Mouse (Mus musculus): ENCODE results near the gene Nt5dc1. TPM values are rescaled to one million over a fixed set of nuclear protein-coding genes. Genes with fewer than 3 reads are reported as not detected.

The Nt5dc1 gene
- polyA plus RNA-seq, 1 experiment: 19.4 TPM

GRCm38 (mm10) chr10:34363756-34364155 lies 54.6 kb downstream of the Nt5dc1 start:
- Histone ChIP-seq H3K36me3 (ENCODE audit: control insufficient read depth, insufficient read depth, low read length, poor library complexity, severe bottlenecking) (no peaks in the 10 kb centered on the region), H3K9ac (ENCODE audit: low read depth, poor library complexity, severe bottlenecking) (no peak overlapping the region), H3K4me3 (ENCODE audit: low read depth, low read length) (no peak overlapping the region), H3K9me3 (replicated peaks; ENCODE audit: control insufficient read depth, insufficient read depth, low read length, poor library complexity, severe bottlenecking) (no peaks in the 10 kb centered on the region), H3K27me3 (ENCODE audit: control insufficient read depth, insufficient read depth, low read length, poor library complexity, severe bottlenecking) (no peaks in the 10 kb centered on the region), H3K4me1 (ENCODE audit: control insufficient read depth, insufficient read depth, low read length) (no peaks in the 10 kb centered on the region), H3K27ac (ENCODE audit: insufficient read depth, low read length) (no peak overlapping the region)
- TF ChIP-seq CTCF (IDR thresholded peaks at IDR 0.05; ENCODE audit: low read depth, low read length): no peak
- TF ChIP-seq POLR2A (IDR thresholded peaks at IDR 0.05; ENCODE audit: insufficient read depth, low read length): no peak
- TF ChIP-seq EP300 (IDR thresholded peaks at IDR 0.05; ENCODE audit: insufficient read depth, low read depth, low read length): no peak

- Histone ChIP-seq H3K9ac (ENCODE audit: low read depth, poor library complexity, severe bottlenecking) (no peak overlapping the region), H3K27me3 (ENCODE audit: control insufficient read depth, insufficient read depth, low read length, poor library complexity, severe bottlenecking) (no peaks in the 10 kb centered on the region), H3K36me3 (ENCODE audit: control insufficient read depth, insufficient read depth, low read length, poor library complexity, severe bottlenecking) (no peaks in the 10 kb centered on the region), H3K4me1 (ENCODE audit: control insufficient read depth, insufficient read depth, low read length) (no peaks in the 10 kb centered on the region), H3K9me3 (replicated peaks; ENCODE audit: control insufficient read depth, insufficient read depth, low read length, poor library complexity, severe bottlenecking) (no peaks in the 10 kb centered on the region), H3K4me3 (ENCODE audit: low read depth, low read length) (no peak overlapping the region), H3K27ac (ENCODE audit: insufficient read depth, low read length) (no peak overlapping the region)
- no peak for TF ChIP-seq EP300 (IDR thresholded peaks at IDR 0.05; ENCODE audit: insufficient read depth, low read depth, low read length)
- TF ChIP-seq CTCF (IDR thresholded peaks at IDR 0.05; ENCODE audit: low read depth, low read length): no peak
- TF ChIP-seq POLR2A (IDR thresholded peaks at IDR 0.05; ENCODE audit: insufficient read depth, low read length): no peak
Observed at GRCm38 (mm10) chr10:34358263-34358662, 60.1 kb downstream of the Nt5dc1 start.

DNA sequence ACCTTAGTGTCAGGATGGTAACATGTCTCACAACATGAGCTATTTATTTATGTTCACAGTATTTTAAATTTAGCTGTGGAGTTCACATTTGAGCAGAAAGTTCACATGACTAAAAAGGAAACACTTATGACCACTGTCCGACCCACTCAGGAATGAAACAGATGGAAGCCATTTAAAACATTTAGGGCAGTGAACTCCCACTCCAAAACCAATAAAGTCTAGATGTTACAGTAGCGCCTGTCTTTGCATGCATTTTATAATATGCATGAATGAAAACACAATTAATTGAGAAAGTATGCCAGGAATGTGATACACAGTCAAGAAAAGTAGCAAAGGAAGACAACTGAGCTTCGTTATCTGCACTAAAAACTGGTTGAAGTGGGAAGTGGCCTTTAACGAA lies 66.2 kb downstream of the Nt5dc1 start:
- no peaks in the 10 kb centered on the region for H3K4me1 ChIP-seq (ENCODE audit: control insufficient read depth, insufficient read depth, low read length)
- no peak overlapping the region for H3K4me3 ChIP-seq (ENCODE audit: low read depth, low read length)
- H3K27ac ChIP-seq (ENCODE audit: insufficient read depth, low read length): no peak overlapping the region
- no peaks in the 10 kb centered on the region for H3K36me3 ChIP-seq (ENCODE audit: control insufficient read depth, insufficient read depth, low read length, poor library complexity, severe bottlenecking)
- H3K27me3 ChIP-seq (ENCODE audit: control insufficient read depth, insufficient read depth, low read length, poor library complexity, severe bottlenecking): no peaks in the 10 kb centered on the region
- no peak overlapping the region for H3K9ac ChIP-seq (ENCODE audit: low read depth, poor library complexity, severe bottlenecking)
- no peaks in the 10 kb centered on the region for H3K9me3 ChIP-seq (replicated peaks; ENCODE audit: control insufficient read depth, insufficient read depth, low read length, poor library complexity, severe bottlenecking)
- TF ChIP-seq EP300 (IDR thresholded peaks at IDR 0.05; ENCODE audit: insufficient read depth, low read depth, low read length) (no peak), POLR2A (IDR thresholded peaks at IDR 0.05; ENCODE audit: insufficient read depth, low read length) (no peak), CTCF (IDR thresholded peaks at IDR 0.05; ENCODE audit: low read depth, low read length) (no peak)

DNA sequence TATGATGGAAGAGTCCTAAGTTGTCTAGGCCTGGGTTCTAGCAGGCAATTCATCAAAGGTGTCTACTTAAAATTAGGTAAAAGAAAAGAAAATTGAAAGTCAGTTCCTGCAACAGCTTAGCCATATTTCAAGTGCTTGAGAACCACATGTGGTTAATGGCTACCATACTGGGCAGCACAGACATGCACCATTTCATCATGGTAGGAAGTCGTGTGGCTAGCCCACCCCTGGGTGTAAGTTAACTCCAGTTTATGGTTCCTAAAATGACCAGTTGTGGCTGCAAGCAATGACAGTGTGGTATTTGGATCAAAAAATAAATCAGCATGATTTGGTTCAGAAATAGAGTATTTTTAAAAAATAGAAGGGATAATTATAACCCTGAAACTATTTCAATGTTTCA lies 76.5 kb downstream of the Nt5dc1 start:
- Histone ChIP-seq H3K27me3 (ENCODE audit: control insufficient read depth, insufficient read depth, low read length, poor library complexity, severe bottlenecking) (no peaks in the 10 kb centered on the region), H3K27ac (ENCODE audit: insufficient read depth, low read length) (no peak overlapping the region), H3K4me3 (ENCODE audit: low read depth, low read length) (no peak overlapping the region), H3K36me3 (ENCODE audit: control insufficient read depth, insufficient read depth, low read length, poor library complexity, severe bottlenecking) (no peaks in the 10 kb centered on the region), H3K9ac (ENCODE audit: low read depth, poor library complexity, severe bottlenecking) (no peak overlapping the region), H3K9me3 (replicated peaks; ENCODE audit: control insufficient read depth, insufficient read depth, low read length, poor library complexity, severe bottlenecking) (no peaks in the 10 kb centered on the region), H3K4me1 (ENCODE audit: control insufficient read depth, insufficient read depth, low read length) (no peaks in the 10 kb centered on the region)
- TF ChIP-seq CTCF (IDR thresholded peaks at IDR 0.05; ENCODE audit: low read depth, low read length) (no peak), POLR2A (IDR thresholded peaks at IDR 0.05; ENCODE audit: insufficient read depth, low read length) (no peak), EP300 (IDR thresholded peaks at IDR 0.05; ENCODE audit: insufficient read depth, low read depth, low read length) (no peak)

GRCm38 (mm10) chr10:34341014-34341413 lies 77.3 kb downstream of the Nt5dc1 start:
- H3K27ac ChIP-seq (ENCODE audit: insufficient read depth, low read length): no peak overlapping the region
- no peak overlapping the region for H3K4me3 ChIP-seq (ENCODE audit: low read depth, low read length)
- H3K36me3 ChIP-seq (ENCODE audit: control insufficient read depth, insufficient read depth, low read length, poor library complexity, severe bottlenecking): no peaks in the 10 kb centered on the region
- H3K9ac ChIP-seq (ENCODE audit: low read depth, poor library complexity, severe bottlenecking): no peak overlapping the region
- no peak for TF ChIP-seq CTCF (IDR thresholded peaks at IDR 0.05; ENCODE audit: low read depth, low read length)
- no peak for TF ChIP-seq EP300 (IDR thresholded peaks at IDR 0.05; ENCODE audit: insufficient read depth, low read depth, low read length)
- TF ChIP-seq POLR2A (IDR thresholded peaks at IDR 0.05; ENCODE audit: insufficient read depth, low read length): no peak
- H3K4me1 ChIP-seq (ENCODE audit: control insufficient read depth, insufficient read depth, low read length): no peaks in the 10 kb centered on the region
- no peaks in the 10 kb centered on the region for H3K9me3 ChIP-seq (replicated peaks; ENCODE audit: control insufficient read depth, insufficient read depth, low read length, poor library complexity, severe bottlenecking)
- H3K27me3 ChIP-seq (ENCODE audit: control insufficient read depth, insufficient read depth, low read length, poor library complexity, severe bottlenecking): no peaks in the 10 kb centered on the region

- no peak overlapping the region for H3K4me3 ChIP-seq (ENCODE audit: low read depth, low read length)
- H3K9ac ChIP-seq (ENCODE audit: low read depth, poor library complexity, severe bottlenecking): no peak overlapping the region
- no peak overlapping the region for H3K27ac ChIP-seq (ENCODE audit: insufficient read depth, low read length)
- H3K9me3 ChIP-seq (replicated peaks; ENCODE audit: control insufficient read depth, insufficient read depth, low read length, poor library complexity, severe bottlenecking): no peaks in the 10 kb centered on the region
- H3K27me3 ChIP-seq (ENCODE audit: control insufficient read depth, insufficient read depth, low read length, poor library complexity, severe bottlenecking): no peaks in the 10 kb centered on the region
- TF ChIP-seq CTCF (IDR thresholded peaks at IDR 0.05; ENCODE audit: low read depth, low read length): peak; percentile 71
- TF ChIP-seq EP300 (IDR thresholded peaks at IDR 0.05; ENCODE audit: insufficient read depth, low read depth, low read length): no peak
- TF ChIP-seq POLR2A (IDR thresholded peaks at IDR 0.05; ENCODE audit: insufficient read depth, low read length): no peak
- no peaks in the 10 kb centered on the region for H3K36me3 ChIP-seq (ENCODE audit: control insufficient read depth, insufficient read depth, low read length, poor library complexity, severe bottlenecking)
- no peaks in the 10 kb centered on the region for H3K4me1 ChIP-seq (ENCODE audit: control insufficient read depth, insufficient read depth, low read length)
Observed at GRCm38 (mm10) chr10:34328310-34328709, 90.0 kb downstream of the Nt5dc1 start.
